Mouse (Mus musculus) heart, postnatal 10 days (tissue): ENCODE data around the gene Synrg. TPM values are rescaled to one million over a fixed set of nuclear protein-coding genes. Genes with fewer than 3 reads are reported as not detected.

Source experiments
- DNase-seq, 2 experiments: peaks; one replicate each; pipeline ENCODE4 v3.0.0; 2021
- intact Hi-C: fragments of 180-260 bp; cut with DNase I; formaldehyde crosslinking; loops from one replicate; pipeline ENCODE4 v1.15.1; 2025
- total RNA-seq, 2 experiments: library from RNA; stranded (reverse); gene quantifications; 2 replicates each; pipeline ENCODE4 v1.2.3; 2021

Synrg gene
- total RNA-seq, 2 experiments from 2014 or later, result 20.2 to 25.8 TPM

DNA sequence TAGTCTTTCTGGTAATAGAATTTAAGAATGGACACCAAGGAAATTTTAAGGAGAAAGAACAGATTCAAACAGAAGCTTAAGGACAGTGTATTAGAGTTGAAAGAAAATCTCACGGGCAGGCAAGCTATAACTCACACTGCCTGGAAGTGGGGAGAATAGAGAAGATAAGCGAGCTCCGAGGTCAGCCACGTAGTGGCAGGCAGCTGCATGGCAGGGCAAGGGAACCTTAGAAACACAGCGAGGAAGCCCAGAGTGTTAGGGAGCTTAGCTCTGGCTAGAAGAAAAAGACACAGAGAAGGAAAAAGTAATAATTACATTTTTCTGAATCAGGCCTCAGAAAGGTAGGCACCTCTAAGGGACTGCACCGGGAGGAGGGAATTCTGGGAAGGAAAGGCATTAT is 15.8 kb downstream of the Synrg start:
- no peak for DNase-seq
- intact Hi-C loops, result no loop called here

DNA sequence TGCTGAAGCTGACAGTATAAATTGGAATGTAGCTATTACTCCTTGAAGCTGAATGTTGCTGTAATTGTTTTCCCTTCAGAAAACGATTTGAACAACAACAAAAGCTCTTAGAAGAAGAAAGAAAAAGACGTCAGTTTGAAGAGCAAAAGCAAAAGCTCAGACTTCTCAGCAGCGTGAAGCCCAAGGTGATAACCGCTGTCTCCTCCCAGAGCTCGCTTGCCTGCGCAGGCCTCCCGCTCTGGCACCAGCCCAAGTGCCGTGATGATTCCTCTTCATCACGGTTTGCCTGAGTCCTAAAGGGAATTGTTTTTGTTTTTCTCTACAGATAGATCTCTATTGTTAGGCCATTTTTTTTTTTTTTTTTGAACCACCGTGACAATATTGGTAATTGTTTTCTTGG is 17.1 kb downstream of the Synrg start:
- no peak for DNase-seq
- intact Hi-C loops, result no loop called here

DNA sequence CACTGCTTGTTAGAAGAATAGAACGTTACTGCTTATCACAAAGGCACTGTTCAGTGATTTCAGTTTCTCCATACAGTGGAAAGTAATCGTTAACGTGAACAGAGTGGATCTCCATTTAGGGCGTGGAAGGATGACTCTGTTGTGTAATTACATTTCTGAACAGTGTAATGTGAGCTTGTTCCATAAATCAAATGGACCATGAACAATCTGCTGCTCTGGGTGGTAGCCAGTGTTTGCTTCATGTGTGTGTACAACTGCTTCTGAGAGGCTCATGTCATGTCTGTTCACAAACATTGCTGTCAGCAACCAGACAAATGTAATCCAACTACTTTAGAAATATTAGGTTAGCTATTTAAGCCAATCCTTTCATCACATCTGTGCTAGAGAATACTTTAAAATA is 27.5 kb downstream of the Synrg start:
- intact Hi-C loops, result no loop called here
- DNase-seq, result no peak

DNA sequence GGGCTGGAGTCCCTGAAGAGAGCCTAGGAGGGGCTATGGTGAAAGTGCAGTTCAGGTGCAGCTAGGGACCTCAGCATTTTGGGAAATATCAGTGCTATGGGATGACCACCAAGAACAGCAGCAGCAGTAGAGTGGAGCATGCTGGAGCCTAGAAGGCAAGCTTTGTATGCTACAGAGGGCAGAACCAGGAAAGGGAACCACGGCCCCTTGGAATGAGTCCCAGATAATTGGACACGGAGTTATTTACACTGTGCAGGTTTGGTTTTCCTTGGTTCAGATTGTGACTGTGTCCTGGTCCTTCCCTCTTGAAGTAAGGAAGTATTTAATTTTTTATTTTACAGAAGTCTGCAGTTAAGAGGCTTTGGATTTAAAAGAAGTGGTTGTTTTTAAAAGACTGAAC is 29.2 kb downstream of the Synrg start:
- intact Hi-C loops, result no loop called here
- peak; percentile 29 to 32 for DNase-seq

DNA sequence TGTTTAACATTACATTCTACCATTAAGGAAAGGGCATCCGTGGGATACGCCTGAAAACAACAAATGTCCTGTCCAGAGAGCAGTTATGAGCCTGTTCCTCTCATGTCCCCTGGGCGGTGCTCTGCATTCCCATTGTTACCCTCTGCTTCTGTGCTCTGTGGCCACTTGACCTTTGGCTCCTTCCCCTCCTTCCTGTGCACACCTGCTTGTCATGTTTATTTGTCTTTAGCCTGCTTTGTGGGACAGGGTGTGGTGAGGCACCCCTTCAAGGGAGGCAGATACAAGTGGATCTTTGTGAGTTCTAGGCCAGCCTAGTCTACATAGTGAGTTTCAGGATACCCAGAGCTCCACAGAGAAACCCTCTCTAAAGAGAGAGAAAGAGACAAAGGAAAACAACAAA is 30.3 kb downstream of the Synrg start:
- DNase-seq, result no peak
- intact Hi-C loops, result no loop called here

DNA sequence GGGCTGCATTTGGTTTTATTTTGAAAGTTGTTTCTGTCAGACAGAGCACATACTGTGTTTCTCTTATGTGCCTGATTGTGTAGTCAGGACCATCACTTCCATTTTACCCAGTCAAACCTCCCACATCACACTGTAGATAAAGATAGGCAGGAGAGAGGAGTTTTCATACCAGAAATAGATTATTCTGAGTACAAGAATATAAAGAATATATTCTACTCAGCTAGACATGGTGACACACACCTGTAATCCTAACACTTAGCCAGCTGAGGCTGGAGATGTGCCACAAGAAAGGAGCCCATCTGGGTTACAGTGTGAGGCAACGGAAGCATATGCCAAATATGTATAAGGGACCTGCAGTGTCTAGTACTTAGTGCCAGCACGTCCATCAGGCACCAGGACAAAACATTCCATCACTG is 31.3 kb downstream of the Synrg start:
- intact Hi-C loops, result no loop called here
- DNase-seq, result no peak

DNA sequence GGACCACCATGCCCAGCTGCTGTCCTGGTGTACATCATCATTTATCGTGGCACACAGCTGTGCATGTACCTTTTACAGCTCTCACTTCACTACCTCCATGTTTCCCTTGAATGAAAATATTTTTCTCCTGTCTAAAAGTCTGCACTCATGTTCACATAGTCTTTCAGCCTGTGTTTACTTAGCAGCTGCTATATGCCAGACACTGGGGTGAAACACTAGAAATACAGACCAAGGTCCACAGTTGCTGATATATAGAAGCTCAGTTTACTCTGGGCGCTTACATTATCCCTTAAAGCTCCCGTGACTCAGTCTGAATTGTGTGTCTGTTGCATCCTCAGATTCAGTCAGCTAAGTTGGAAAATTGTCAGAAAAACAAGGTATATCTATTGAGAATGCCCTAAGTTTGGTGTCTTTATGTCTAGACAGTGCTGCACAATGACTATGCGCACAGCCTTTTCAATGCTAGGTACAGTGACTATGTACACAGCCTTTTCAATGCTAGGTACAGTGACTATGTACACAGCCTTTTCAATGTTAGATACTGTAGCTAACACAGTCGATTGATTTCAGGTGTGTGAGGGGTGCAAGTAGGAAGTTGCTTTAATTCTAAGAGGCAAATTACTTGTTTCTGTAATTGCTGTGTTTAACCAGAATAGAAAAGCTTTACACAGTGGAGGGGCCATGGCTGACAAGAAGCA is 33.1 kb downstream of the Synrg start:
- intact Hi-C loops, result no loop called here
- no peak for DNase-seq

DNA sequence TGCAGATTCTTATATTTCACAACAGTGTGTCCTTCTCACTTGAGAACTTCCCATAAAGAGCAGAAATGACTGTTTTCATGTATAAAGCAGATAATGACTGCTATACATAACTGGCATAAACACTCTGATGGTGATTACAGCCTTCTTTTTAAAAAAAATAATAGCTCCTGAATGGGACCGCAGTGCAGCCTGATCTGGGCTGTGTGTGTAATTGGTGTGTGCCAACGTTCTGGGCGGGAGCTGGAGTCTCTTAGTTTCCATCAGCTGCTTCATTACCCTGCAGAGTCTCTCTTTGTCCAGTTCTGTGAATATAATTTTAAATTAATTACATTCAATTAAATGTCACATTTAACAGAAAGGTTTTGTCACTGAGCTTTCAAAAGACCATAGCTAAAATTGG is 34.8 kb downstream of the Synrg start:
- no peak for DNase-seq
- intact Hi-C loops, result no loop called here

DNA sequence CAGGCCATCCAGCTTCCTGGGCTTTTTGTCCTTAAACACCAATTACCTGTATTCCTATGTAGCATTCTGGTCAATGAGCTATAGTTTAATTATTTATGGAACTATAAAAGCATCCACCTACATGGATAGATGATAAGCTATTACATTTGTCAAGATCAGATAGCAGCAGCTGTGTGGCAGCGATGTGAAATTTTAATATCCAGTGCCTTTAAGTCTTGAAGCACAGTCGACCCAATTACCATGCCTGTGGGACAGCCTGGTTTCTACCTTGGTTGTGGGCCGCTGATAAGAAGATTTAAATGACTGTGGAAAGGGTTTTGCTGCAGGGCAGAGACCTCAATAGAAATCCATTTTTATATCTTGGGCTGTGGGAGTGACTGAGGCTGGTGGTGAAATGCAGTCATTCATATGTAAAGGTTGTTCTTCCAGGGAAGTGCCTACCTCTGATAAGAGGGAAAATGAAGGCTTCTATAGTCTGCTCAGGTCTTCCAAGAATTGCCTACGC is 35.2 kb downstream of the Synrg start:
- intact Hi-C loops, result no loop called here
- no peak for DNase-seq

DNA sequence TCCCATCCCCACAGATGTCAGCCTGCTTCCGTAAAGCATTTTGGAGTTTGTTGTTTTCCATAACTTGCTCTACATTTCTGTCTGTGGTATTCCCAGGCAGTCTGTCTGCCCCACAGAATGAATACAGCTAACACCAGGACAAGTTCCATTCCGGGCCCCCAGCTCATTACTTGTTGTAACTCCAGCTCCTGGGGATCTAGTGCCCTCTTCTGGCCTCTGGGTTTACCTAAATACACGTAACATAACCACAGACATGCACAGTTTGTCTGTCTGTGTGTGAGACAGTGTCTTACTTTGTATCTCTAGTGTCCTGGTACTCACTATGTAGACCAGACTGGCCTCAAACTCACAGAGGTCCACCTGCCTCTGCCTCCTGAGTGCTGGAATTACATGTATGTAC is 37.0 kb downstream of the Synrg start:
- intact Hi-C loops, result no loop called here
- DNase-seq, result no peak

DNA sequence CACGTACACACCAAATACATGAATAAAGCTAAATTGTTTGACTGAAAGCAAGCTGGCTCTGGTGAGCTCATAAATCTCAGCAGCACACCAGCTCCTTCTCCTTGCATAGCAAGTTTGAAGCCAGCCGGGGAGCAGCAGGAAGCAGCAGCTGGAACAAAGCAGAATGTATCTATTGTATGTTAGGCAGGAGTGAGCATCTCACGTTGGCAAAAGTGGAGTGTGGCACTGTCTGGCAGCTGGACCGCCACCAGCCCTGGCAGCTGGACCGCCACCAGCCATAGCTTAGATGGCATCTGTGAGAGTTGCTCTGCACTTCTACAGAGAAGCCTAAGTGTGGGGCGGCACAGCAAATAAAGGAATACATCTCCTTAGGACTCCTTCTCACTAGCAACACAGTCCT is 39.8 kb downstream of the Synrg start:
- no peak for DNase-seq
- intact Hi-C loops, result no loop called here

DNA sequence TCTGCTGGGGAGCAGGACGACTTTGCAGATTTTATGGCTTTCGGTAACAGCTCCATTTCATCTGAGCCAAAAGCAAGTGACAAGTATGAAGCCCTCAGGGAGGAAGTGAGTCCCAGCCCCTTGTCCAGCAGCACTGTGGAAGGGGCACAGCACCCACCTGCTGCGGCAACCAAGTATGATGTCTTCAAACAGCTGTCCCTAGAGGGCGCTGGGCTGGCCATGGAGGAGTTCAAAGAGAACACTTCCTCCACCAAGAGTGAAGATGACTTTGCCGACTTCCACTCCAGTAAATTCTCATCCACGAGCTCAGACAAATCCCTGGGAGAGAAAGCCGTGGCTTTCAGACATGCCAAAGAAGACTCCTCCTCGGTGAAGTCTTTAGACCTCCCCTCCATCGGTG is 44.8 kb downstream of the Synrg start:
- DNase-seq, result no peak
- intact Hi-C loops, result no loop called here

DNA sequence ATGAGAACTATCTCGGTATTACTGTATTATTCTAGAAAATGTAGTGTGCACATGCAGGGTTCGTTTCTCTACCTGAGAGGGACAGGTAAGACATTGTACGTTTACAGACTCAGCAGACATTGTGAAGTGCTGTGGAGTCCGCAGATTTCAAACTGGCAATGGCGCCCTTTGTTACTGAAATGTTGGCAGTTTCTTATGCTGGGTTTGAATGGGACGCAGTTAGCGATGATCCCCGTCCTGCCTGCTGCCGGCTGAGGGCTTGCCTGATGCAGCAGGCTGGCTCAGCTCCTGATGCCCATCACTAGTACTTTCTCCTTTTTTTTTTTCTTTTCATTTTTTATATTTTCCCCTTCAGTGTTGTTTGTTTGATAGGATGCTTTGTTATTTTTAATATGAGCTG is 46.2 kb downstream of the Synrg start:
- no peak for DNase-seq
- intact Hi-C loops, result no loop called here

DNA sequence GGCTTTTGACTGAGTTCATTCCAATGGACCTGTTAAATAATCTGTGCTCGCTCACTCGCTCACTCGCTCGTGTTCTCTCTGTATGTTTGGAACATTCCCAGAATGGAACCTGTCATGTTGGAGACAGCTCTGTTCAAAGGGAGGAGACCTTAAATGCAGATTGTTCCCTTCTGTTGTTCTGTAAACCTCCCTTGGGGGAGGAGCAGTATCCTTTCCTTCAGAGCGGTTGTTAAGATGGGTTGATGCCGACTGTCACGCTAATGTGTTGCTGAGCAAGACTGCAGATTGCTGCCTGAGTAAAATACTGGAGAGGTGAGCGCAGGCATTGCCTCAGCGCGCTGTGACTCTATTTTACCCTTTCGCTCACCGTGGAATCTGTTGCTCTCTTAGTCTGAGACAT is 46.8 kb downstream of the Synrg start:
- intact Hi-C loops, result no loop called here
- no peak for DNase-seq

DNA sequence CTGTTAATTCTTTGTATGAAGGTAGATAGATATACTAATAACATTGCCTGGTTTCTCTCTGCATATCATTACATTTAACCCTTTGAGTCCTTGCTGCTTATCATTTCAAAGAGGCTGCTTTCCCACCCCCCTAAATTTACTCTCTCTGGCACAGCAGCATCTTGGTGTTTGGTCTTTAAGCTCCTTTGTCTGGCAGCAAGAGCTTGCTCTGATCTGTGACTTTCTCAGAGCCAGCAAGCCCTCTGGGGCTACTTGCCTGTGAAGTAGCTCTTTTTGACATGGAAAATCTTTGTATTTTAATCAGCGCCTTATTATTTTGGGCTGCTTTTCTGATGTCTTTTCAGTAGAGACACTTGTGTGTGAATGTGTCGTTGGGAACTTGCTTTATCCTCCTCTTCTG is 47.3 kb downstream of the Synrg start:
- DNase-seq, result no peak
- intact Hi-C loops, result no loop called here

DNA sequence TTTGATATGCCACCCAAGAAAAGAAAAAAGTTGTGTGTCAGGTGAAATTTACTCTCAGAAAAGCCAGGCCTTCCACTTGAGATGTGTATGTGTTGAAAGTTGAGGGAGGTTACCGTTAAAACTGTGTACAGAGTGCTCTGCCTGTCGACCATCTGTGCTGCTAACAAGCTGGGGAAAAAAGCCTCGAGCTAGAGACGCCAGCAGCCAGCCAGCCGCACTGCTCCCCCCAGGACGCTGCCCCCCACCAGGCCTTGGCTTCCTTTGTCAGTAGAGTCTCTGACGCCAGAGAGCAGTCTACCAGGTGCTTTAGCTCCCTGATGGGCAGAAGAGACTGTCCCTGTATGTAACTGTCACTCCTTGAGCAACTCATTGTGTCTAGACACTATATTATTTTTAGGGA is 48.9 kb downstream of the Synrg start:
- intact Hi-C loops, result no loop called here
- DNase-seq, result no peak

DNA sequence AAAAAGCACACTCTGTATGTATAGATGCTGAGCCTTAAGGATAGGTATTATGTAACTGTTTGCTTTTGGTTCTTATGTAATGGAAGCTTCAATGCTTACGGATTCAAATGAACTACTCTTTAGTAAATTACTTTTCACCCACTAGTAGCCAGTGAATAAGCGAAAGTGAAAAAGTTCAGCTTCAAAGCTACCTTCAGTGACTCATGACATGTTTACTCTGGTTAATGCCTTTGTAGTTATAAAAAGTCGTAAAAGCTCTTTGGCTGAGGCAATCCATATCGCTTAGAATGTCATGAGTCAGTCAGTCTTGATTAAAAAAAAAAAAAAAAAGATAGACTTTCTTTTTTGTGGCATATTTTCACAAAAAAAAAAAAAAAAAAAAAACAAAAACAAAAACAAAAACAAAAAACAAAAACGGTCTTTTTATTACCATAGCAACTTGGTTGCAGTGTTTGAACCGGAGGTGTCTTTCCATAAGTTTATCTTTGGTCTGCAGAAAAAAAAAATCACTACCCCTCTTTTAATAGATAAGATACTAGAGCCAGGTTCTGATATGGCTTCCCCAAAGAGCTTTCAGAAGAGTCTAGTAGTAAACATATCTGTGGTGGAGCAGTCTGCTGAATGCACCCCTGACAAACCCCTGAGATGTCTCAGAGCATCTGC is 52.0 kb downstream of the Synrg start:
- no peak for DNase-seq

DNA sequence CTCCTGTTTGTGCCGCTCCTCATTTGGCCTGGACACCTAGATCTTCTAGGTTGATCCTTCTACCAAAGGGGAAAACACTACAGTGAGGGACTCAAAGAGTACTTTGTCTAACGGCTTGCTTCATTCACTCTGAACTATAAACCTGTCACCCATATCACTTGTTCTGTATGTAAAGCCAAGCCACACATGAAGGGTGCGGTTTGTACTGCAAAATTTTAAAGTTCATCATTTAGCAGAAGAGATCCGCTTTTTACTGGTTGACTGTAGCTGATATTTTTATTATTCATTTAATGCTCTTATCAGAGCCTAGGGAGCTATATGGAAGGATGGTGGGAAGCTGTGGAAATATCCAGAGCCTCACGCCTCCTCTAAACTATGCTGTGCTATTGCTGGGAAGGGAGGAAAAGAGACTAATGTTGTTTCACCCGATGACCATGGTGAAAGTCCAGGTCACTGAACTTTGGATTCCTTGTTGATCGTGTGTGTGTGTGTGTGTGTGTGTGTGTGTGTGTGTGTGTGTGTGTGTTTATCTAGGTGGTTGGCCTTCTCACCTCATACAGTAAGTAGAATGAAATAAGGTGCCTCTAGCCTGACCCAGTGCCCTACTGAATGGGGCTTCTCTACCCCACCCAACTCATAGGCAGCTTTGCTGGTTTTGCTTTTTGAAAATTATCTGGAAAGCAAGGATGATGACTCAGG is 52.7 kb downstream of the Synrg start:
- intact Hi-C loops, result no loop called here
- no peak for DNase-seq

More for the DNA sequence above, 52.0 kb downstream of the Synrg start:
- intact Hi-C loops, result no loop called here

DNA sequence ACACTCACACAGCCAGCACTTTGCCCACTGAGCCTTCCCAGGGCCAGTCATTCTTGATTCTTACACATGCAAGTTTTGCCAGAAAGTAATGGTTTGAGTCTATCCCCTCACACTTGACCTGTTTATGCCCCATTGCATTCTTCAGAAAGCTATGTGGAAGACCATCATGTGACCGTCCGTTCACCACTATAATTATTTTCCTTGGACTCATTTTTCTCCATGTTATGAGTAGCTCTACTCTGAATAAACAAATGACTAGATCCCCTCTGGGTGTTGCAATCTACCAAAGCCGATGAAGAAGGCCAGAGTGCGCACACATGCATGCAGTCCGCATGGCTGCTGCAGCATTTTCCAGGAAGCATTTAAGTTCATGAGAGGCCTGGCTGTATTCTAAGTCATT is 63.0 kb downstream of the Synrg start:
- DNase-seq, result no peak
- intact Hi-C loops, result no loop called here

DNA sequence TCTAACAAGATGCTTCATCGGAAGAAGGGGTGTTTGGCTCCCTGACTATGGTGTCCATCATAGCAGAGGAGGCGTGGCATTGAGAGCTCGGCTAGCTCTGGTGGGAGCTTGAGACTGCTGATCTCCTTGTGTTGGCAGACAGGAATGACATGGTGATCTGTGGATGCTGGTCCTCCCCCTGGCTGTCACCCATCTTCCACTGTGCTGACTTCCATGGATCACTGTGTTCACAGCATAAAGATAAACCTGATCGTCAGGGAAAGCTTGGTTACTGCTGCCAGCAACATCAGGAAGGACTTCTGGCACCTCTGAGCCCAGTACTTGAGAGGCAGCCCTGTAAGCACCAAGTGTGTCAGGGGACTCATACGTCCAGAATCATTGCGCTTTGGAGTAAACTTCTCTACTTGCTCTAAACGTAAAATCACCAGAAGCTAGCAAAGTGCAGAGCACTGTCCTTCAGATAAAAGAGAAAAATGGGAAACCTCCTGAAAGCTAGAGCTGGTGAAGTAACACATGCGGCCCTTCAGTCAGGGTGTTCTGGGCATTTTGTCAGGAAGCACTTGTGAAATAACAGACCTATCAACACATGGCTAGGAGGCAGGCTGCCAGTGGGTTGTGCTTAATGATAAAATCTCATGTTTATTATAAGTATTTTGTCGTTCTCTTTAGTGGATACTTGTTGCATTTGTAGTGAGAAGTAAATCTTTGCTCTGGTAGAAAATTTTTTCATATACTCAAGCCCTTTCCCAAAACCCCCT is 64.2 kb downstream of the Synrg start:
- intact Hi-C loops, result no loop called here
- DNase-seq, result peak; percentile 88 to 89

DNA sequence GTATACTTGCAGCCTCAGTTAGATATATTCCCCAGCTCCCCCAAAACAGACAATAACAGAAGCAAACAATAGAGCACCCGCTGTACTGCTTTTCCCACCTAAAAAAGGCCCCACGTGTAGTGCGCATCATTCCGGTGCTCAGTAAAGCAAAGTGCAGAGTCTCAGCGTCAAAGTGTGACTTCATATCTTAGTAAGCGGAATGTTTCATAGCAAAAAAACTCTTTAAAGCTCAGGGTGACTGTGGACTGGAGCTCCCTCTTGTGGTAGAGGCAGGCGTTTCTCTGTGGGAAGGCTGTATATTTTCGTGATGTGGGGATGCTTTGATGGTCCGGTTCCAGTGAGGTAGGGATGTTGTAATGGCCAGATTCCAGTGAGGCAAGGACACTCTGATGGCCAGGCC is 67.7 kb downstream of the Synrg start:
- intact Hi-C loops, result loop anchor here (1.0 kb wide), 1 partner anchor 247 kb away; no protein-coding TSS in a partner anchor
- peak; percentile 38 to 63 for DNase-seq
